7 mouse cellular contexts compared by ENCODE assay signal in genomic region chr19:15800856-15801706, GRCm38 (mm10).
A peak's percentile ranks its signal among the peaks of the same experiment; 100 is the strongest.
DNase-seq lines count a peak whose midpoint lies in the region; ATAC-seq lines count a peak whose summit lies in the region.

No protein-coding gene starts in this region.

- peak overlapping the region; percentile 63 for H3K27ac ChIP-seq in hindbrain, embryonic 16.5 days (ENCODE audit: low read depth, low read length)
- H3K27ac ChIP-seq in limb, embryonic 11.5 days (replicated peaks; ENCODE audit: low read depth, low read length): peak overlapping the region; percentile 42; the same call in 1 of the 2 replicates
- peak overlapping the region; percentile 77 for H3K27ac ChIP-seq in midbrain, embryonic 15.5 days

- H3K27me3 ChIP-seq in hindbrain, embryonic 16.5 days (replicated peaks; ENCODE audit: control insufficient read depth, insufficient read depth, low read length): no peaks in the 10 kb centered on the region
- H3K27me3 ChIP-seq in limb, embryonic 11.5 days (ENCODE audit: control insufficient read depth, insufficient read depth, low read length): no peaks in the 10 kb centered on the region
- H3K27me3 ChIP-seq in midbrain, embryonic 15.5 days (replicated peaks): peaks cover 22% of the 10 kb centered on the region

- H3K36me3 ChIP-seq in hindbrain, embryonic 16.5 days (ENCODE audit: control insufficient read depth, insufficient read depth, low read length): no peaks in the 10 kb centered on the region
- no peaks in the 10 kb centered on the region for H3K36me3 ChIP-seq in limb, embryonic 11.5 days (ENCODE audit: control insufficient read depth, insufficient read depth, low read length)
- no peaks in the 10 kb centered on the region for H3K36me3 ChIP-seq in midbrain, embryonic 15.5 days (replicated peaks)

- no peaks in the 10 kb centered on the region for H3K9me3 ChIP-seq in hindbrain, embryonic 16.5 days (ENCODE audit: control insufficient read depth, low read length)
- no peaks in the 10 kb centered on the region for H3K9me3 ChIP-seq in limb, embryonic 11.5 days (ENCODE audit: control insufficient read depth, low read length)
- no peaks in the 10 kb centered on the region for H3K9me3 ChIP-seq in midbrain, embryonic 15.5 days

- peak overlapping the region; percentile 63 for H3K4me2 ChIP-seq in hindbrain, embryonic 16.5 days (ENCODE audit: low read length)
- peak overlapping the region; percentile 41 for H3K4me2 ChIP-seq in limb, embryonic 11.5 days (ENCODE audit: low read depth, severe bottlenecking)
- peak overlapping the region; percentile 39 for H3K4me2 ChIP-seq in midbrain, embryonic 15.5 days

- peak overlapping the region; percentile 51 for H3K9ac ChIP-seq in hindbrain, embryonic 16.5 days (ENCODE audit: low read depth, low read length)
- H3K9ac ChIP-seq in limb, embryonic 11.5 days (ENCODE audit: low read length): no peak overlapping the region
- H3K9ac ChIP-seq in midbrain, embryonic 15.5 days: peak overlapping the region; percentile 18; the same call in 1 of the 2 replicates

- peaks cover 14% of the 10 kb centered on the region for H3K4me1 ChIP-seq in hindbrain, embryonic 16.5 days (ENCODE audit: control insufficient read depth, insufficient read depth, low read depth, low read length)
- peaks cover 10% of the 10 kb centered on the region; the same call in 1 of the 2 replicates for H3K4me1 ChIP-seq in limb, embryonic 11.5 days (ENCODE audit: control insufficient read depth, insufficient read depth, low read length)
- peaks cover 29% of the 10 kb centered on the region for H3K4me1 ChIP-seq in midbrain, embryonic 15.5 days

- H3K4me3 ChIP-seq in hindbrain, embryonic 16.5 days (ENCODE audit: low read length): peak overlapping the region; percentile 35
- H3K4me3 ChIP-seq in limb, embryonic 11.5 days (ENCODE audit: low read depth, low read length): peak overlapping the region; percentile 16
- peak overlapping the region; percentile 26 for H3K4me3 ChIP-seq in midbrain, embryonic 15.5 days

- DNase-seq in brain, adult 2 months (ENCODE audit: low read depth, low spot score): peak; percentile 90
- DNase-seq in cerebellum, postnatal 14 days: peak; percentile 58 to 66
- DNase-seq in frontal cortex, postnatal 14 days (ENCODE audit: low spot score in 2 of 2): peak; percentile 69 to 82
- peak; percentile 63 for DNase-seq in limb, embryonic 11.5 days (ENCODE audit: low spot score)
- peak; percentile 17 for DNase-seq in yolk sac, embryonic 10.5 days (ENCODE audit: low spot score)

- peak; percentile 92 for ATAC-seq in hindbrain, embryonic 16.5 days
- ATAC-seq in limb, embryonic 11.5 days (ENCODE audit: insufficient number of reproducible peaks, low FRiP score, low TSS enrichment, low read depth): peak; percentile 74
- peak; percentile 79 for ATAC-seq in midbrain, embryonic 15.5 days (replicated peaks)

- WGBS in hindbrain, embryonic 16.5 days: 17% methylated on average over 16 of the region's 16 CpGs
- WGBS in limb, embryonic 11.5 days: 18% methylated on average over 16 of the region's 16 CpGs
- WGBS in midbrain, embryonic 15.5 days: 14% methylated on average over 16 of the region's 16 CpGs

Comparison
In these comparisons a context has a peak if more than half of its experiments do, and no peak if none do; other contexts are left out.
1. Peak in every context shown above with its lines: DNase-seq, ATAC-seq, H3K4me3 ChIP-seq and H3K27ac ChIP-seq.
2. DNase-seq: peak in every context shown above with its lines; median percentile 90 in brain, adult 2 months; 76 in frontal cortex, postnatal 14 days; 63 in limb, embryonic 11.5 days; 62 in cerebellum, postnatal 14 days; 17 in yolk sac, embryonic 10.5 days.